Mouse (Mus musculus) gastrocnemius, postnatal 25 days (tissue): ENCODE results near the gene Wnt3a. TPM values are rescaled to one million over a fixed set of nuclear protein-coding genes. Genes with fewer than 3 reads are reported as not detected.
"Not testable (repeated sequence)": the region's sequence is repeated elsewhere in the genome, so short reads cannot be mapped to it uniquely, and the experiment has no call there.

Experiments
- DNase-seq: peaks from one replicate; pipeline ENCODE4 v3.0.0; 2022
- total RNA-seq, 2 experiments: library from RNA; stranded (reverse); gene quantifications; 1 replicate in 1 of 2; 2 replicates in 1 of 2; pipeline ENCODE4 v1.2.3; 2021

Gene Wnt3a
- total RNA-seq, 2 experiments from 2014 or later, result not detected

DNA sequence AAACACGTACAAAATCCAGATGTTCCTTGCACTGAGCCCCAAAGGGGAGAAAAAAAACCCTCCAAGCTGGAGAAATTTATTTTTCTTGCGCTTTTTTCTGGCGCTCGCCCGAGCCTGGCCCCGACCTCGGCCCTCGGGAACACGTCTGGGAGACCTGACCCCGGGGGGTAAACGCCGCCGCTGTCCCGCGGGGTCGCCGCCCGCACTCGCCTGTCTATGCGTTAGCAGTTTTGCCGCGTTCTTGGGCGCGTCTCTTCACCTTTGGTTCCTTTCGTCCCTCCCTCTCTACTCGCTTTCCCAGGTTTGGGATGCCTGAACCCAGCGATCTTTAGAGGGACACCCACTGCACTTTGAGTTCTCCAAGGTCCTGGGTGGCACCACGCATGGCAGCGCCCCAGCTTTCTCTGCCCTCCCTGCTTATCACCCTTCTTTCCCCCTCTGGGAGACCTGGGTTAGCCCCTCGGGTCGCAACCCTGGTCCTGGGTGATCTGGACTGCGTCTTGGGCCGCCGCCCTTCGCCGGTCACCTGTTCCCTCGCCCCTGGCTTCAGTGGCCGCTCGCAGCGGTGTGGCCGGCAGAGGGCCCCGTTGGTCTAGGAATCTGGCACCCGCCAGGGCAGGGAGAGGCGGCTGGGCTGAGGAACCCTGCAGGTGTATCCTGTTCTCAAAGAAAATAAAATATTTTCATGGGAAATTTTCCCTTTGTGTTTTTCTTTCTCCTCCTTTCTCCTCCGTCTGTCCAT is 17.0 kb upstream of the Wnt3a start:
- peak; percentile 82 for DNase-seq

DNA sequence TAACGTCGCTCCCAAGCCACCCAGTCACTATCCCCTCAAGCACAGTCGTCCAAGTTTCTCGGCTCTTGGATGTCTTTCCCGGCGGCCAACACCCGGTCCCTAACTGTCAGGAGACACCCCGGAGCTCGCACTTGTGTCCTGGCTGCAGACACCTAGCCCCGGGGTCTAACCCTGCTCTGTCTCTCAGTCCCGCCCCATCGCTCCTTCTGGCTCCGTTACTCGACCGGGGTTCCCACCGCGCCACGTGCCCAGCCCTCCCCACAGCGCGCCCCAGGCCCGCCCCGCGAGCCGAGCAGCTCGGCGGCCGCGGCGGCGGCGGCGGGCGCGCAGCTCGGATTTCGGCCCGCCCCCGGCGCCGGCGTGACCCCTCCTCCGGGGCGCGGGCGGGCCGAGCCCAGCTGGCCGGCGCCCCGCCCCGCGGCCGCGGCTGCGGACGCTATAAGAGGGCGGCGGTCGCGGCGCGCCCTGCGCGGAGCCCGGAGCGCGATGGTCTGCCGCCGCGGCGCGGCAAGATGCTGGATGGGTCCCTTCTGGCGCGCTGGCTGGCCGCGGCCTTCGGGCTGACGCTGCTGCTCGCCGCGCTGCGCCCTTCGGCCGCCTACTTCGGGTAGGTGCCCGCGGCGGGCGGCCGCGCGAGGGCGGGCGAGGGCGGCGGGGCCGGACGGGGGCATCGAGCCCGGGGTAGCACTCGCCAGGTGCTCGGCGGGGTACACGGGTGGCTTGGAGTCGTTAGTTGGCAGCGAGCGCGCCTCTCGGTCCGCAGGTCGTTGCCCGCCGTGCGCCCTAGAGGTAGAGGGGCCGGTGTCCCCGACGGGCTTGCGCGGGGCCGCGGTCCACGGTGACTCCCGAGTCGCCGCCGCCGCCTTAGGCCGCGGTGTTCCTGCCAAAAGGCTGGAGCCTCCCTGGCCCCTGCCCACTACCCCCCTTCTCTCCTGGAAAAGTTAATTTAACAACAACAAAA is 16.2 kb upstream of the Wnt3a start, which contains the start of gene Wnt9a:
Gene Wnt9a (plus strand): TSS at position 468 of the 961 bp plus-strand sequence.
- DNase-seq, result peak; percentile 72

DNA sequence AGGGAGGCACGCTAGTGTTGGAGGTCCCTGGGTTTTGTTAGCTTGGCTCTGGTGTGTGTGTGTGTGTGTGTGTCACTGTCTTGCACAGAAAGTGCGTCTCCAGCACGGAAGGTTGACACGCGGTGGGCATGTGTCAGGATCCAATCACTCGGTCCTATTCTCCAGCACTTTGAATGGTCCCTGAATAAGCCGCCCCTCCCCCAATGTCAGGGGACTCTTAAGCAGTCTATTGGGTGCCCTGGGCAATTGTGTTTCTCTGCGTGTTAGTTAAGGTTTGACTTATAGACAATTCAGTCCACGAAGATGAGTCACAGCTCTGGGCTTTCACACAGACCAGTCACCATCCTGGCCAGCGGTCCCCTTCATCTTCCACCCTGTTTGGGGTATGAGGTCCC is 15.3 kb upstream of the Wnt3a start:
- no peak for DNase-seq

DNA sequence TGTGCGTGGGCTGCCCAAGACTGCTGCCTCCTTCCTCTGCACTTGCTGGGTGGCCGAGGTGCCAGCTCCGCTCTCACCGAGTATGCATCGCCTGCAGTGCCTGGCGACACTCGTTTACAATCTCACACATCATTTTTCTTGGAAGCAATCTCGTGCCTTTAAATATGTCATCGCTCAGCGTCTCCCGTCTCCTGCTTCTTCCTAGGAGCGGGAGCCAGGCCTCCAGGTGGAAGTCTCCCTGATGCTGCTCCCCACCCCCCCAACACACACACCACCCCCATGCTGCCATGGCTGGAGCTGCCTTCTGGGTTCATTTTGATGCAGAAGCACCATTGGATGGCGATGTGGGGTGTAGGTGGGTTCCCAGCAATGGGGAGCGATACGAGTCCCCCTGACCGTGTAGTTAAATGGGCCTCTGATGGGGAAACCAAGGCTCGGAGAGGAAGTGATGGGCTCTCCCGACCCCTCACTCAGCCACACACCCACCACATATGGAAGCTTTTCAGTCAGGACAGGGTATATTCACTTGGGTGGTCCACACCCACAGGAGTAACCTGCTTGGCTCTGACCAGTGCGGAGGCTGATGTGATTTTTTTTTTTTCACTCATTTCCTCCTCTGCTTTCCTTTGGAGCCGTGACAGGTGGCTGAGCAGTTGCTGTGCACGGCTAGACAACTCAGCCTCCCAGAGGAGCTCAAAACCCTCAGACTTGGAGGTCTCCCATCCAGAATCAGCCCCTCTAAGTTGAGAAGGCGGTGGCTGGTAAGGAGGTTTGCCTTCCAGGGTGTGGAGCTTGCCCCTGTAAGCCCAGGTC is 14.7 kb upstream of the Wnt3a start:
- DNase-seq, result no peak

DNA sequence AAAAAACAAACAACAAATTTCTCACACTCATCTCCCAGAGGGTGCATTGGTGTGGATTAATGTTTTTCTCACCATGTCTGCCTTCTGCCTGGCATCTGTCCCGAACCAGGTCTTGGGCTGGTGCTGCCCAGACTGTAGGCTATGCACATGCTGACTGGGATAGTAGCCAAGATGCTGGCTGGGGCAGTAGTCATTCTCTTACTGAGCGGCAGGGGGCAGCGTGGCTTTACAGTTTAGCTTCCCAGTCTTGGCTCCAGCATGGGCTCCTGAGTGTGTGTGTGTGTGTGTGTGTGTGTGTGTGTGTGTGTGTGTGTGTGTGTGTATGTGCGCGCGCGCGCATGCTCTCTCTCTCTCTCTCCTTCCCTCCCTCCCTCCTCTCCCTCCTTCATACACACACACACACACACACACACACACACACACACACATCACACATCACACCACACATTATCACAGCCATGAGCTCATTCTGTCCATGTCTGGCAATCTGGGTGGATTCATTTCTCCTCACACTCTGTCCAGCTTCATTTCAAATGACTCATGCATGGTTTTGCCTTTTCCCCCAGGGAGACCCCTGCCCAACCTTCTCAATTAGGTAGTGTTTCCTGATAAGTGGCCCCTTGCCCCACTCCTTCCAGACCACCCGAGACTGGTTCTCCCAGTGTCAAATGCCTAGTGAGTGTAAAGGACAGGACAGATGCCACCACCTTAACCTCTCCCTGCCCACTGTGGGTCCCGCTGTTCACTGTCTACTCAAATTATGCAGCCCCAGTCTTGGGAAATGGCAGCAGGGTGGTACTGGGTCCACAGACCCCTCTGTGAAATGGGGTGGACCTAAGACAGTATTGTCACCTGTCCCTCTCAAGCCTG is 12.4 kb upstream of the Wnt3a start:
- DNase-seq, result peak; percentile 79

DNA sequence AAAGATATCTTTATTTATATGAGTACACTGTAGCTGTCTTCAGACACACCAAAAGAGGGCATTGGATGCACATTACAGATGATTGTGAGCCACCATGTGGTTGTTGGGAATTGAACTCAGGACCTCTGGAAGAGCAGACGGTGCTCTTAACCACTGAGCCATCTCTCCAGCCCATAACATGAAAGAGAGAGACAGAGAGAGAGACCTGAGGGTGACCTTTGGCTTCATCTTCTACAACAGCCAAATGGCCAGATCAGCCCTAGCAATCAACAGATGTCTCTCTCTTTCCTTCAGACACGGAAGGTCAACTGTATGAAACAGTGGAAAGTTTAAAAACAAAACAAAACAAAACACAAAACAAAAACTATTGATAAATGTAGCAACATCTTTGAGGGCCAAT is 10.5 kb upstream of the Wnt3a start:
- not testable (repeated sequence) for DNase-seq

DNA sequence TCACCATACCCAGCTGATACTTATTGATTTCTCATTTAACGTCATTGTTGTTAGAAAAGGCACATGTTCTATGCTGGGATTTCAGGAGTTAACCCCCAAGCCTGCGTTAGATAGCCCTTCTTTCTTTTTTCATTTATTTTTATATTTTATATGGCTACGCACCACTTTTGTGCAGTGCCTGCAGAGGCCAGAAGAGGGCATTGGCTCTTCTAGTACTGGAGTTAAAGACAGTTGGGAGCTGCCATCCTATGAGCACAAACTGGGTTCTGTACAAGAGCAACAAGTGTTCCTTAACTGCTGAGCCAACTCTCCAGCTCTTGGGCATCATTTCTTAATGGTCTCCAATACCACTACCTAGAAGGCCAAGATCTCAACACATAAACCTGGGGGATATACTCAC is 9.6 kb upstream of the Wnt3a start:
- no peak for DNase-seq

DNA sequence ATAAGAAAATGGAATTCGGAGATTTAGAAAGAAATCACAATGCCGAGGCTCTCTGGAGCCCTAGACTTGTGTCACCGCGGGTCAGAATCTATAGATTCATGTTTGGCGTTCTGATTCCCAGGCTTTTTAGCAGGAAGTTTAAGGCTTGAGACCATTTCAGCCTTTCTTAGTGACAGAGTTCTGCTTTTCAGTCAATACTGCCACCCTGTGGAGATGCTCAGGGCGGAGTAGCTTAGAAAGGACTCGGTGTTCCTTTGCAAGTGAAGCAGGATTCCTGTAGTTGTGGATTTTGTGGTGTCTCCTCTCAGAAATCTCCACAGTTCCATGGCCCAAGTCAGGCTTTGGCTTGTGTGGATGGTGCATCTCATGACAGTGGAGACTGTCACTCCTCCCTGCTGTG is 7.4 kb upstream of the Wnt3a start:
- no peak for DNase-seq

DNA sequence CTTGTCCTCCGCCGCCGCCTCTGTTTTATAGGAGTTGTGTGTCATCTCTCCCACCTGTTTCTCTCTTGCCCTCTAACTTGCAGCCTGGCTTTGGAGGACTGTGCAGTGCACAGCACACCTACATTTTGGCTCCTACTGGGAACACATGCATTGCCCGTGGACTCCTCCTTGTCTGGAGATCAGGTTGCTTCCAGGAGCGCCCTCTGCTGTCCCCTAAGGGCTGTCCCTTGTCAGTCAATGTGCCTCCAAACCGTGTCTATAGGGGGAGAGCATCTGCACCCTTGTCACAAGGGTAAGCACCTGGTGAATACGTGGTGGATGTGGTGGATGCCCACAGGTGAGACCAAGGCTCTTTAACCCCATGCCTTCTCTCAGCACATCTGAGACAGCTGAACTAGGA is 3.1 kb upstream of the Wnt3a start:
- no peak for DNase-seq

DNA sequence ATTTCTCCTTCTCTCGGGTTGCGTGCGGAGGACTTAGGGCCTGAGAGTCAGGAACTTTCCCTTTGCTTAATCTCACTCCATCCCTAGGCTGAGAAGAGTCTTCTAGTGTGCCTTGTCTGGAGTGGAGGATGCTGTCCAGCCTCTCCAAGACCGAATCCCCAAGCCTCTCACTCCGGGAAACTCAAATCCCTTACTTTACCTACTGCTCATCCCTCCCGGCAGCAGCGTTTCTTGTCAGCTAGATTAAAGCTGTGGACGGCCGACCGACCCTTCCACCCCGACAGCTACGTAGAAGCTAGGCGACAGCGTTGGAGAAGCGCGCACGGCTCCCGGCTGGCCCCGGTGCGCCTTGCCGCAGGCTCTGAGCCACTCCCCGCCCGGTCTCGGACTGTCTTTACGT is 846 bp downstream of the Wnt3a start:
- no peak for DNase-seq

DNA sequence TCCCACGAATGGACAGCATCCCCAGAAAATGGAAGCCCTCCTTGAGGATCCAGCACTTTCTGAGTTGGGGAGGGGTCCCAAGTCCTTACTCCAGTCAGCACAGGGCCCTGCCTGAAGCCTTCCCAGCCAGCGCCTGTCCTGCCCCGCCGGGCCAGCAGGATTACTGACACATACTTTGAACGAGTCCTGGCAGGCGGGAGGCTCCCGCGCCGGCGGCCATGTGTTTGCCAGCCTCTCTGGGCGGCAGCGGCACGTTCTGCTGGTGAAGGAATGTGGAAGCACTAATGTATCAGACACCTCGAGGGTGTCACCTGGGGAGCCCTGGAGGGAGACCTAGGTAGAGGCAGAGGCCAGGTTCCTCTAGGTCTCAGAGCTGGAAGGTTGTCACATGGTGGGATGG is 6.4 kb downstream of the Wnt3a start:
- DNase-seq, result no peak

DNA sequence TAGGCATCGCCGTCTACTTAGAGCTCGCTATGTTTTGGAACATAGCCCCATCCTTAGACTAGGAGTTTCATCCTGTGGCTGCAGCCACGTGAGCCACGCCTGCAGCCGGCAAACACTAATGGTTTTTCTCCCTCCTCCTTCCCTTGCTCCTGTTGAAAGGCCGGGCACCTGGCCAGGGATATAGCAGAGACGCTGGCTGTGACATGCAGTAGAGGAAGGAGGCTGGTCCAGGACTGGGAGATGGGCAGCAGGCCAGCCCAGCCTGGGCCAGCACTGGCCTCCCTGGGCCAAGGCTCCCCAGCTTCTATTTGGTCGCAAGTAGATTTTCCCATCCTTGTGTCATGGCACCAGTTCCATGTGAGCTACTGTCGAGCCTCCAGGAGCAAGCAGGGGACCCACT is 7.6 kb downstream of the Wnt3a start:
- DNase-seq, result peak; percentile 28

DNA sequence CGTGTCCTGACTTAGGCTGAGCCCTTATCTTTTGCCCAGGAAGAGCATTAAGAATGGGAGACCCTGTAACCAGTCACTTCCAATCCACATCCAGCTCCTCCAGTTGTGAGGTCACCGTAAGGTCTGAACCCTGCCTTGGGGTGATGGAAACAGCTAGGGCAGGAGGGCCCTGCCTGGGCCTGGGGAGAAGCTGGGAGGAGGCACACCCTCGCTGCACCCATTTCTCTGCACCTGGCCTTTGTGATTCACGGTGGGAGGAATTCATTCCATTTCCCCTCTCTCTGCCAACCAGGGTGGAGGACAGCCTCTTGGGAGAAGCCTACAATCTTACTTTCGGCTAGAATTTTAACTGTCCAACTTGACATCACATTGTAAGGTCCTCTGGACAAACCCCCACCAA is 8.4 kb downstream of the Wnt3a start:
- DNase-seq, result no peak

DNA sequence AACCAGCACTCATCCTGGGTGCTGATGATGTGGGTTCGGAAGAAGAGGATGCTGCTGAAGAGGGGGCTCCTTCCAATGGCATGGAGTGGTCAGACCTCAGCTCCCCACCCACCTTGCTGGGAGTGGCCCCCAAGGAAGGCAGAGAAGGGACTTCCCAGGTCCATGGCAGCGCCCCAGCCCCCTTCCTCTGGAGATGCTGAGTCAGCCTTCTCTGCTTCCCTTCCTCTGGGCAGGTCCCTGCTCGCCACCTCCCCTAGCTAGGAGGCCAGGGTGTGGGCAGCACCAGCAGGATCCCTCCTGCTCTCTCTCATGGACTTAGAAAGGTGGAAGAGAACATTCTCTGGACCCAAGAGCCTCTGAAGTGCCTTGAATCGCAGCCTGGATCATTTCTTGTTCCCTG is 12.5 kb downstream of the Wnt3a start:
- DNase-seq, result no peak

DNA sequence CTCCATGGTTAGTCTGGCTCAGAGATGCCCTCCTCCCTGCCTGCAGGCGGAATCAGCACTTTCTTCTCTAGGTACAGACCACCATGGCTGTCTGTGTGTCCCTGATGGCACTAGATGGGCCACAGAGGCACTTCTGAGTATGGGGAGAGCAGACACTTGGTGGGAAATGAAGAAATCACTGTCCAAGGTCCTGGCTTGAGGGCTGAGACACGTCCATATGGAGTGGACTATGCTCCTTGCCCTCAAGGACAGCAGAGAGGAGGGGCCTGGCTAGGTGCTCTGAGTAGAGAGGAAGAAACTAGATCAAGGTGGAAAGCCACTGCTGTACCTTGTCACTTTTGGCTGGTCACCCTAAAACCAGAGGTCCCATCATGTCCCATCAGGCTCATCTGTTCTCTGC is 13.7 kb downstream of the Wnt3a start:
- DNase-seq, result no peak

DNA sequence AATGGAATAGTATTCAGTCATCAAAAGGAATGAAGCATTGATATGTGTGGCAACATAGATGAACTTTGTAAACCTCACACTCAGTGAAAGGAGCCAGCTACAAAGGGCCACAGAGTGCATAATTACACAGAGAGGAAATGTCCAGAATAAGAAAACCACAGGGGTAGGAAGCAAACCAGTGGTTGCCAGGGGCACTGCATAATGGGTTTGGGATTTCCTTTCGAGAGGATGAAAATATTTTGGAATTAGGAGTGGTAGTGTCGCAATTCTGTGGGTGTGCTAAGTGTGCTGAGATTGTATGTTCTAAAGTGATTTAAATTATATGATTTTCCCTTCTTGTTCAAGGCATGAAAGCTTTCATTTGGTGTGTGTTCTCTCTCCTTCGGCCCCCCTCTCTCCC is 16.4 kb downstream of the Wnt3a start:
- DNase-seq, result no peak

DNA sequence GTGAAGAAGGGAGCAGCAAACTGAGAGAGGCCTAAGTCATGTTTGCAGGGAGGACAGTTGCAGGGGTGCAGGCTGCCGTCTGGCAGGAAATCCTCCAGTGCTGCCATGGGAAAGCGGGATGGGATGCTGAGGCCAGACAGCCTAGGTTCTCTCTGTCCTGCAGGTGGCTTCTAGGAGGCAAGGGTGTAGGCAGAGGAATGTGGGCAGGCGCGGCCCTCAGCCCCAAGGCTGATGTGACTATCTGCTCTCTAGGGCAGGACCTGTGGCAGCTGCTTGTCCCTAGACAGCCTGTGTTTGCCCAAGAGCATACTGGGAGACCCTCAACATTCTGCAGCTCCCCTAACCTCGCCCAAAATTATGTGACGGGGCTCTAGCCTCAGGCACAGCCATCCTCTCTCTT is 23.8 kb downstream of the Wnt3a start:
- DNase-seq, result no peak

DNA sequence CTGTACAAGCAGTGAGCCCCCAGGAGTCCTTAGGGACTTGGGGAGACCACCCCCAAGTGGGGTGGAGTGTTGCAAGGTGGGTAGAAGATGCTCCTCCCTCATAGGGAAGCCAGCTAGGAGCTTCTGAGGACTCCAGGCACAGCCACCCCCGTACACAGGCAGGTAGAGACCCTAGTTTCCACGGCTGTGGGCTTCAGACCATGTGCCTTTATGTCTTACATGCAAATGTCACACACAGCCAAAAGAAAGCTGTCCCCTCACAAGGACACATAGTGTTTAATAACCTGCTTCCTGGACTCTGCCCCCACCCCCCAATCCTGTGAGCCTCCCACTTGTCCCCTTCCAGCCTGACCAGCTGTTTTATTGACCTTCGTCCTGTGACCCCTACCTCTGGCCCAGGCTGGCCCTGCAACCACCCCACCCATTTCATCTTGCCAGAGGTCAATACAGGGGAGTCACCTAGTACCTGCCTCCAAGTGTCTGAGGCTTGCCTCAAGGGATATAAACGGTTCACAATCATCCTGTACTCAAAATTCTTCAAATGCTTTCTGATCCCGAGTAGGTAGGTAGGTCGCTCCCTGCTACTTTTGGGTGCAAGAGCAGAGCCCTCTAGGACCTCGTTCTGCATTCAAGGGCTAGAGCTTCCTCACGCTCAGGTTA is 25.3 kb downstream of the Wnt3a start:
- no peak for DNase-seq

DNA sequence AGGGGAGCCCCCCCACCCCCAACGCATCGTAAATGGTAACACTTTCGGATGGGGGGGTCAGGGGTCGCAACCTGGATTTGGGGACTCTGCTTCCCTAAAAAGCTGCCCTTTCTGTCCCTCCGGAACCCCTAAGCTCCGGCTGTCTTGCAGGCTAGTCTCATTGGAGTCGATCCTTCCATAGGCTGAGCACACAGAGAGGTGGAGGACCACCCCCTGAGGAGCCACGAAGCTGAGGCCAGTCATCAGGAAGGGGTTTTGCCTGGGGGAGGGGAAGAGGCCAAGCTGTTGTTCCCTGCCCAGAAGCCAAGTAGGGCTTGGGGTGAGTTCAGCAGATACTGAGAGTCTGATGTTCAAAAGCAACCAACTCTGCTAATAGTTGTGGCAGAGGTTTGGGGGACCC is 26.0 kb downstream of the Wnt3a start:
- DNase-seq, result no peak

DNA sequence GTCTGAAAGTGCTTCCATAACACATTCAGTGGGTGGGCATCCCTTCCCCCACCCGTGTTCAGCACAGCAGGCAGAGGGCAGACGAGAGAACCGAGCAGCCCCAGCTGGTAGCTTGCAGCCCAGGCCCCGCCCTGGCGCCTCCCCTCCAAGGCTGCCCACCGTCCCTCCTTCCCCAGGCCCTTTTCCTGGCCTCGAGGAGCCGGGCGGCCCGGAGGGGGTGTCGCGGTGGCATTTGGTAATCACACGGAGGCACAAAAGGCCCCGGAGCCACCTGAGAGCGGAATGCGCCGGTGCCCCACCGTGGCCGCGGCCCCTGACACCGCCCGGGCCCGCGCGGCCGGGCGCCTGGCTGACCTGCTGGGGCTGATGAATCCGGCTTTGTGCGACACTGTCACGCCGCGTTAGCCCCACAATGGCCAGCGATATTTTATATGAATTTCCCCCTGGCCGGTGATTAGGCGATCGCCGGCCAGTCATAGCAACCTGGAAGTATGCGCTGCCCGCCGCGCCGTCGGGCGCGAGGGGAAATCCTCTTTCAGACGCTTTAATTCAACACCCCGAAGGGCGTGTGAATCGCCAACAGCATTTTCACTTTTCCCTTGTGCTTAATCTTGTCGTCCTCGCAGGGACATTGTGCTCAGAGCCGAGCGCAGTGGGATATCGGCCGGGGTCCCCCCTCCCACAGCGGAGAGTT is 26.5 kb downstream of the Wnt3a start:
- DNase-seq, result no peak
